ENCODE assay signal across 11 mouse cellular contexts in genomic region chr11:120715131-120715530, GRCm38 (mm10). TPM values are rescaled to one million over a fixed set of nuclear protein-coding genes. Genes with fewer than 3 reads are reported as not detected.
DNase-seq lines count a peak whose midpoint lies in the region; ATAC-seq and TF ChIP-seq lines count a peak whose summit lies in the region.
"Had no signal": no experiment of that assay in that cellular context is flagged by ENCODE, and none has a peak within 500 bp of the region (broad histone marks: within the 10 kb centered on the region; RNA-seq: fewer than 3 reads in every experiment).

No protein-coding gene starts in this region.

- no peak for TF ChIP-seq CTCF in forebrain, postnatal 0 days (IDR thresholded peaks at IDR 0.05; ENCODE audit: low read depth)
- TF ChIP-seq CTCF in midbrain, postnatal 0 days (IDR thresholded peaks at IDR 0.05), result no peak

- H3K27ac ChIP-seq in forebrain, embryonic 10.5 days, result no peak overlapping the region
- H3K27ac ChIP-seq in forebrain, embryonic 11.5 days (ENCODE audit: low read depth, low read length), result no peak overlapping the region
- no peak overlapping the region for H3K27ac ChIP-seq in kidney, embryonic 15.5 days
- no peak overlapping the region for H3K27ac ChIP-seq in forebrain, postnatal 0 days (ENCODE audit: low read depth, low read length)
- H3K27ac ChIP-seq in midbrain, postnatal 0 days (ENCODE audit: low read depth, low read length), result no peak overlapping the region

- no peaks in the 10 kb centered on the region for H3K9me3 ChIP-seq in forebrain, embryonic 10.5 days
- H3K9me3 ChIP-seq in forebrain, embryonic 11.5 days (ENCODE audit: control insufficient read depth, low read length), result no peaks in the 10 kb centered on the region
- H3K9me3 ChIP-seq in kidney, embryonic 15.5 days (replicated peaks), result no peaks in the 10 kb centered on the region
- no peaks in the 10 kb centered on the region for H3K9me3 ChIP-seq in forebrain, postnatal 0 days (ENCODE audit: low read length)
- H3K9me3 ChIP-seq in midbrain, postnatal 0 days (ENCODE audit: low read length), result no peaks in the 10 kb centered on the region

- peaks cover 6% of the 10 kb centered on the region for H3K27me3 ChIP-seq in forebrain, embryonic 10.5 days (ENCODE audit: poor library complexity, severe bottlenecking)
- H3K27me3 ChIP-seq in forebrain, embryonic 11.5 days (ENCODE audit: control insufficient read depth, insufficient read depth, low read length), result no peaks in the 10 kb centered on the region
- H3K27me3 ChIP-seq in kidney, embryonic 15.5 days, result no peaks in the 10 kb centered on the region
- no peaks in the 10 kb centered on the region for H3K27me3 ChIP-seq in forebrain, postnatal 0 days (ENCODE audit: insufficient read depth, low read length)
- H3K27me3 ChIP-seq in midbrain, postnatal 0 days (ENCODE audit: insufficient read depth, low read length), result no peaks in the 10 kb centered on the region

- H3K4me3 ChIP-seq in forebrain, embryonic 10.5 days, result peak overlapping the region; percentile 66
- no peak overlapping the region for H3K4me3 ChIP-seq in forebrain, embryonic 11.5 days (ENCODE audit: low read depth, low read length)
- H3K4me3 ChIP-seq in kidney, embryonic 15.5 days (replicated peaks), result no peak overlapping the region
- no peak overlapping the region for H3K4me3 ChIP-seq in forebrain, postnatal 0 days (ENCODE audit: low read depth, low read length)
- H3K4me3 ChIP-seq in midbrain, postnatal 0 days (ENCODE audit: low read depth, low read length), result no peak overlapping the region

- H3K4me1 ChIP-seq in forebrain, embryonic 10.5 days, result peaks cover 44% of the 10 kb centered on the region
- H3K4me1 ChIP-seq in forebrain, embryonic 11.5 days (replicated peaks; ENCODE audit: control insufficient read depth, insufficient read depth, low read length), result peaks cover 10% of the 10 kb centered on the region
- H3K4me1 ChIP-seq in kidney, embryonic 15.5 days, result peaks cover 45% of the 10 kb centered on the region
- H3K4me1 ChIP-seq in forebrain, postnatal 0 days (ENCODE audit: insufficient read depth), result peaks cover 16% of the 10 kb centered on the region; the same call in 1 of the 2 replicates
- H3K4me1 ChIP-seq in midbrain, postnatal 0 days (ENCODE audit: insufficient read depth, low read length), result peaks cover 16% of the 10 kb centered on the region; the same call in 1 of the 2 replicates

- ATAC-seq in forebrain, embryonic 11.5 days (replicated peaks; ENCODE audit: low FRiP score), result no peak
- no peak for ATAC-seq in kidney, embryonic 15.5 days (replicated peaks; ENCODE audit: low FRiP score)
- ATAC-seq in forebrain, postnatal 0 days, result no peak
- no peak for ATAC-seq in midbrain, postnatal 0 days (ENCODE audit: low FRiP score)

- H3K9ac ChIP-seq in forebrain, embryonic 11.5 days (ENCODE audit: low read length), result no peak overlapping the region
- peak overlapping the region; percentile 67; the same call in 1 of the 2 replicates for H3K9ac ChIP-seq in kidney, embryonic 15.5 days
- H3K9ac ChIP-seq in forebrain, postnatal 0 days, result no peak overlapping the region
- H3K9ac ChIP-seq in midbrain, postnatal 0 days (replicated peaks; ENCODE audit: low read length, poor library complexity, severe bottlenecking), result no peak overlapping the region

- WGBS in forebrain, embryonic 10.5 days, result 90% methylated on average over 9 of the region's 9 CpGs
- WGBS in forebrain, embryonic 11.5 days, result 90% methylated on average over 9 of the region's 9 CpGs
- WGBS in kidney, embryonic 15.5 days, result 90% methylated on average over 9 of the region's 9 CpGs
- WGBS in forebrain, postnatal 0 days, result 90% methylated on average over 9 of the region's 9 CpGs
- 94% methylated on average over 9 of the region's 9 CpGs for WGBS in midbrain, postnatal 0 days

- no peak overlapping the region for H3K4me2 ChIP-seq in forebrain, embryonic 11.5 days (ENCODE audit: low read depth, low read length, severe bottlenecking)
- peak overlapping the region; percentile 100; the same call in 1 of the 2 replicates for H3K4me2 ChIP-seq in kidney, embryonic 15.5 days
- 0 out of 2 replicates have a peak overlapping the region, but pooled peaks have one; percentile 98 for H3K4me2 ChIP-seq in forebrain, postnatal 0 days (ENCODE audit: low read depth)
- H3K4me2 ChIP-seq in midbrain, postnatal 0 days (ENCODE audit: low read depth, low read length, poor library complexity, severe bottlenecking), result peak overlapping the region; percentile 97

- no peak for DNase-seq in forebrain, embryonic 10.5 days (ENCODE audit: extremely low spot score, low spot score)
- no peak for DNase-seq in forebrain, embryonic 11.5 days (ENCODE audit: low spot score)
- DNase-seq in kidney, adult 18-20 months, result no peak
- DNase-seq in forebrain, postnatal 0 days, result no peak
- no peak for DNase-seq in midbrain, postnatal 0 days (ENCODE audit: low spot score)
- no peak for DNase-seq in urinary bladder, postnatal 14 days (ENCODE audit: low spot score)
- DNase-seq in spleen, adult 18-20 months, result no peak
- DNase-seq: cerebellum, adult 2 months; kidney, postnatal 14 days had no signal

- peaks cover 65% of the 10 kb centered on the region for H3K36me3 ChIP-seq in forebrain, embryonic 10.5 days (replicated peaks)
- no peaks in the 10 kb centered on the region; the same call in none of the 2 replicates for H3K36me3 ChIP-seq in forebrain, embryonic 11.5 days (ENCODE audit: control insufficient read depth, insufficient read depth, low read length)
- peaks cover 57% of the 10 kb centered on the region for H3K36me3 ChIP-seq in kidney, embryonic 15.5 days
- H3K36me3 ChIP-seq in forebrain, postnatal 0 days (ENCODE audit: insufficient read depth), result peaks cover 48% of the 10 kb centered on the region
- H3K36me3 ChIP-seq in midbrain, postnatal 0 days (ENCODE audit: insufficient read depth, low read length), result peaks cover 38% of the 10 kb centered on the region

RNA-seq across cellular contexts. Expression of gene Lrrc45, which starts 1.4 kb away (rescaled TPM):
- polyA plus RNA-seq in forebrain, embryonic 10.5 days (2016; fragmentation: Nextera tagmentation; extraction: Ambion mirVana), result 51.9 and 59.2 TPM in 2 replicates
- 53.3 and 54.4 TPM in 2 replicates for polyA plus RNA-seq in forebrain, embryonic 11.5 days (2014; fragmentation: Nextera tagmentation; extraction: Ambion mirVana)
- 52.9 and 66.0 TPM in 2 replicates for polyA plus RNA-seq in kidney, embryonic 15.5 days (2015; fragmentation: Nextera tagmentation; extraction: Ambion mirVana)
- total RNA-seq in forebrain, postnatal 0 days (2014; rRNA removed), result 57.6 and 58.4 TPM in 2 replicates
- 31.0 and 41.0 TPM in 2 replicates for polyA plus RNA-seq in forebrain, postnatal 0 days (2015; fragmentation: Nextera tagmentation; extraction: Ambion mirVana)
- total RNA-seq in midbrain, postnatal 0 days (2014; rRNA removed), result 44.8 and 47.8 TPM in 2 replicates
- polyA plus RNA-seq in midbrain, postnatal 0 days (2015; fragmentation: Nextera tagmentation; extraction: Ambion mirVana), result 46.8 and 51.0 TPM in 2 replicates

RNA-seq across cellular contexts. Expression of gene Cenpx, which starts 1.6 kb away (rescaled TPM):
- 118 and 133 TPM in 2 replicates for polyA plus RNA-seq in forebrain, embryonic 10.5 days (2016; fragmentation: Nextera tagmentation; extraction: Ambion mirVana)
- polyA plus RNA-seq in forebrain, embryonic 11.5 days (2014; fragmentation: Nextera tagmentation; extraction: Ambion mirVana), result 121 and 130 TPM in 2 replicates
- 164 and 176 TPM in 2 replicates for polyA plus RNA-seq in kidney, embryonic 15.5 days (2015; fragmentation: Nextera tagmentation; extraction: Ambion mirVana)
- 28.5 and 52.1 TPM in 2 replicates for total RNA-seq in forebrain, postnatal 0 days (2014; rRNA removed)
- 91.3 and 114 TPM in 2 replicates for polyA plus RNA-seq in forebrain, postnatal 0 days (2015; fragmentation: Nextera tagmentation; extraction: Ambion mirVana)
- 70.8 and 76.0 TPM in 2 replicates for total RNA-seq in midbrain, postnatal 0 days (2014; rRNA removed)
- polyA plus RNA-seq in midbrain, postnatal 0 days (2015; fragmentation: Nextera tagmentation; extraction: Ambion mirVana), result 94.5 and 94.6 TPM in 2 replicates

RNA-seq across cellular contexts. Expression of gene Rac3, which starts 6.1 kb away (rescaled TPM):
- polyA plus RNA-seq in forebrain, embryonic 10.5 days (2016; fragmentation: Nextera tagmentation; extraction: Ambion mirVana), result 23.8 and 28.4 TPM in 2 replicates
- polyA plus RNA-seq in forebrain, embryonic 11.5 days (2014; fragmentation: Nextera tagmentation; extraction: Ambion mirVana), result 7.5 and 10.6 TPM in 2 replicates
- polyA plus RNA-seq in kidney, embryonic 15.5 days (2015; fragmentation: Nextera tagmentation; extraction: Ambion mirVana), result 27.6 and 31.0 TPM in 2 replicates
- 598 and 666 TPM in 2 replicates for total RNA-seq in forebrain, postnatal 0 days (2014; rRNA removed)
- 681 and 697 TPM in 2 replicates for polyA plus RNA-seq in forebrain, postnatal 0 days (2015; fragmentation: Nextera tagmentation; extraction: Ambion mirVana)
- 766 and 788 TPM in 2 replicates for total RNA-seq in midbrain, postnatal 0 days (2014; rRNA removed)
- 808 and 853 TPM in 2 replicates for polyA plus RNA-seq in midbrain, postnatal 0 days (2015; fragmentation: Nextera tagmentation; extraction: Ambion mirVana)

RNA-seq across cellular contexts. Expression of gene Dcxr, which starts 11.9 kb away (rescaled TPM):
- polyA plus RNA-seq in forebrain, embryonic 10.5 days (2016; fragmentation: Nextera tagmentation; extraction: Ambion mirVana), result 13.3 and 14.8 TPM in 2 replicates
- polyA plus RNA-seq in forebrain, embryonic 11.5 days (2014; fragmentation: Nextera tagmentation; extraction: Ambion mirVana), result 10.8 and 11.8 TPM in 2 replicates
- 31.9 and 32.1 TPM in 2 replicates for polyA plus RNA-seq in kidney, embryonic 15.5 days (2015; fragmentation: Nextera tagmentation; extraction: Ambion mirVana)
- total RNA-seq in forebrain, postnatal 0 days (2014; rRNA removed), result 7.2 and 13.2 TPM in 2 replicates
- polyA plus RNA-seq in forebrain, postnatal 0 days (2015; fragmentation: Nextera tagmentation; extraction: Ambion mirVana), result 11.2 and 12.7 TPM in 2 replicates
- total RNA-seq in midbrain, postnatal 0 days (2014; rRNA removed), result 6.9 and 11.2 TPM in 2 replicates
- 9.9 and 12.3 TPM in 2 replicates for polyA plus RNA-seq in midbrain, postnatal 0 days (2015; fragmentation: Nextera tagmentation; extraction: Ambion mirVana)

RNA-seq across cellular contexts. Expression of gene Cbr2, which starts 16.8 kb away (rescaled TPM):
- 1.1 and 1.3 TPM in 2 replicates for polyA plus RNA-seq in forebrain, embryonic 10.5 days (2016; fragmentation: Nextera tagmentation; extraction: Ambion mirVana)
- 1.8 TPM in 1 of 2 replicates, not detected in the other for polyA plus RNA-seq in forebrain, embryonic 11.5 days (2014; fragmentation: Nextera tagmentation; extraction: Ambion mirVana)
- 2.4 and 3.4 TPM in 2 replicates for polyA plus RNA-seq in kidney, embryonic 15.5 days (2015; fragmentation: Nextera tagmentation; extraction: Ambion mirVana)
- total RNA-seq in forebrain, postnatal 0 days (2014; rRNA removed), result 3.6 and 4.8 TPM in 2 replicates
- polyA plus RNA-seq in forebrain, postnatal 0 days (2015; fragmentation: Nextera tagmentation; extraction: Ambion mirVana), result 3.1 and 4.9 TPM in 2 replicates
- total RNA-seq in midbrain, postnatal 0 days (2014; rRNA removed), result 3.6 and 5.2 TPM in 2 replicates
- polyA plus RNA-seq in midbrain, postnatal 0 days (2015; fragmentation: Nextera tagmentation; extraction: Ambion mirVana), result 4.0 and 4.4 TPM in 2 replicates
- total RNA-seq: granulocyte monocyte progenitor cell, adult 5-6 weeks had no signal

Comparison
In these comparisons a context has a peak if more than half of its experiments do, and no peak if none do; other contexts are left out.
1. RNA of gene Rac3, which starts 6.1 kb away (polyA plus RNA-seq): 808 to 853 TPM in midbrain, postnatal 0 days and 681 to 697 TPM in forebrain, postnatal 0 days; 27.6 to 31.0 TPM in kidney, embryonic 15.5 days, 23.8 to 28.4 TPM in forebrain, embryonic 10.5 days and 7.5 to 10.6 TPM in forebrain, embryonic 11.5 days; every median in the first group is over 10 times any median in the second.